Mouse (Mus musculus) cortical plate, adult 2 months (tissue): Measurements from ENCODE around the gene Fam122b. TPM values are rescaled to one million over a fixed set of nuclear protein-coding genes. Genes with fewer than 3 reads are reported as not detected.

Source experiments
- H3K27ac ChIP-seq: fragments of 200-500 bp; 2 replicates; pipeline ENCODE4 v1.5.1; 2012; ENCODE audit warnings: low read length, control low read depth, inconsistent platforms; ENCODE audit not compliant: insufficient read depth
- H3K4me1 ChIP-seq: fragments of 200-500 bp; 2 replicates; pipeline ENCODE4 v1.6.1; 2011; ENCODE audit warnings: low read length; ENCODE audit not compliant: control insufficient read depth, insufficient read depth
- H3K4me3 ChIP-seq: fragments of 200-500 bp; 2 replicates; pipeline ENCODE4 v1.5.1; 2011; ENCODE audit warnings: mild to moderate bottlenecking, low read length, control low read depth; ENCODE audit not compliant: insufficient read depth
- CTCF ChIP-seq: fragments of 200-500 bp; IDR thresholded peaks from 2 replicates; pipeline ENCODE4 v1.5.1; 2011; ENCODE audit warnings: mild to moderate bottlenecking, control low read depth, low read length; ENCODE audit not compliant: insufficient read depth; ENCODE audit errors: extremely low read depth
- POLR2A ChIP-seq: fragments of 200-500 bp; IDR thresholded peaks from 2 replicates; pipeline ENCODE4 v1.6.1; 2011; ENCODE audit warnings: mild to moderate bottlenecking, low read length, control low read depth; ENCODE audit not compliant: insufficient read depth; ENCODE audit errors: extremely low read depth
- polyA plus RNA-seq: library from polyadenylated mRNA; depleted of rRNA; stranded (reverse); fragments of >200 nt; gene quantifications from 2 replicates; pipeline ENCODE4 v1.2.3, GENCODE M21; 2012

The Fam122b gene
- polyA plus RNA-seq, 1 experiment, result 4.8 TPM

GRCm38 (mm10) chrX:53236404-53236803 lies 33.2 kb downstream of the Fam122b start:
- H3K4me3 ChIP-seq, result no peak overlapping the region
- TF ChIP-seq POLR2A, result no peak
- no peak for TF ChIP-seq CTCF
- H3K27ac ChIP-seq, result no peak overlapping the region
- no peaks in the 10 kb centered on the region for H3K4me1 ChIP-seq

- Histone ChIP-seq H3K4me1 (no peaks in the 10 kb centered on the region), H3K27ac (no peak overlapping the region), H3K4me3 (no peak overlapping the region)
- no peak for TF ChIP-seq CTCF
- no peak for TF ChIP-seq POLR2A
These were observed 35.9 kb downstream of the Fam122b start for GRCm38 (mm10) chrX:53233689-53234088.

- no peak overlapping the region; the same call in 1 of the 2 replicates for H3K4me3 ChIP-seq
- no peaks in the 10 kb centered on the region for H3K4me1 ChIP-seq
- H3K27ac ChIP-seq, result no peak overlapping the region
- no peak for TF ChIP-seq CTCF
- TF ChIP-seq POLR2A, result no peak
These were observed 37.6 kb downstream of the Fam122b start for GRCm38 (mm10) chrX:53231965-53232364.

GRCm38 (mm10) chrX:53224353-53224944 lies 45.2 kb downstream of the Fam122b start:
- no peaks in the 10 kb centered on the region for H3K4me1 ChIP-seq
- TF ChIP-seq POLR2A (no peak), CTCF (no peak)
- H3K27ac ChIP-seq, result no peak overlapping the region
- H3K4me3 ChIP-seq, result no peak overlapping the region

- no peak overlapping the region for H3K27ac ChIP-seq
- no peaks in the 10 kb centered on the region for H3K4me1 ChIP-seq
- TF ChIP-seq POLR2A, result no peak
- no peak for TF ChIP-seq CTCF
- no peak overlapping the region for H3K4me3 ChIP-seq
These were observed 48.8 kb downstream of the Fam122b start for GRCm38 (mm10) chrX:53220855-53221254.

- no peak overlapping the region for H3K27ac ChIP-seq
- no peak for TF ChIP-seq POLR2A
- TF ChIP-seq CTCF, result no peak
- H3K4me1 ChIP-seq, result no peaks in the 10 kb centered on the region; the same call in 1 of the 2 replicates
- no peak overlapping the region for H3K4me3 ChIP-seq
These were observed 54.9 kb downstream of the Fam122b start for GRCm38 (mm10) chrX:53214557-53215229.

GRCm38 (mm10) chrX:53213838-53214237 lies 55.8 kb downstream of the Fam122b start:
- no peak overlapping the region for H3K4me3 ChIP-seq
- TF ChIP-seq POLR2A (no peak), CTCF (no peak)

GRCm38 (mm10) chrX:53212485-53212884 lies 57.1 kb downstream of the Fam122b start:
- Histone ChIP-seq H3K4me1 (no peaks in the 10 kb centered on the region; the same call in 1 of the 2 replicates), H3K4me3 (no peak overlapping the region), H3K27ac (no peak overlapping the region)
- no peak for TF ChIP-seq CTCF
- no peak for TF ChIP-seq POLR2A

More at GRCm38 (mm10) chrX:53213838-53214237, 55.8 kb downstream of the Fam122b start:
- H3K27ac ChIP-seq, result no peak overlapping the region
- H3K4me1 ChIP-seq, result no peaks in the 10 kb centered on the region; the same call in 1 of the 2 replicates

- no peak overlapping the region for H3K4me3 ChIP-seq
- H3K4me1 ChIP-seq, result no peaks in the 10 kb centered on the region; the same call in 1 of the 2 replicates
- TF ChIP-seq CTCF, result no peak
- no peak for TF ChIP-seq POLR2A
- H3K27ac ChIP-seq, result no peak overlapping the region
These were observed 57.7 kb downstream of the Fam122b start for GRCm38 (mm10) chrX:53211756-53212483.
